Mouse (Mus musculus): Measurements from ENCODE around the gene Actrt2.

Gene Actrt2

DNA sequence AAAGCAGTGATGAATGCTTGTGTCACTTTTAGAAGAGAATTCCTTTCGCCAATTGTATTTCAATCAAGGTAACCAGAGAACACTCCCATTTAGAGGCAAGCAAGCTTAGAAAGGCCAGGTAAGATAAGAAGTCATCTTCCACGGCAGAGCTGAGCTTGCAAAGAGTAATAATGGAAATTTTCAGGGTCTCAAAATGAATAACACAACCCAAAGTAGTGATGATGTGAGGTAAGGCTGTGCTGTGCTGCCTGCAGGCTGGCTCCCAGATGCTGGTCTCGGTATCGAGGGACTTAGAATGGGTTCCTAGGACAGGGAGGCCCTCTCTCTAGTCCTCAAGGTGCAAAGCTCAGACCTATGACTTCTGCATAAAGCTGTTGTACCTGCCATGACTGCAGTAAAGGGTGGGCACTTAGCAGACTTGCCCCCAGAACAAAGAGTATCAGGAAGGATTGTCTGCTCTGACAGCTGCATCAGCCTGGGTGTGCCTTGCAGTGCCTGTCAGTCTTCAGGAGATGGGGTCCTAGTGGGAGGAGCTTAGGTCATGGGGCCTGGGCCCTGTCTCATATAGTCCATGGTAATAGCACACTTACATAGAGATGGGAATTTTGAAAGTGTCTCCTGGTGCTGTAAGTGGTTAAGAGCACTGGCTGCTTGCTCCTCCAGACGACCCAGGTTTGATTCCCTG, 15.5 kb upstream of the Actrt2 start:
- no peak for DNase-seq (ENCODE audit: low spot score in 2 of 2)

- DNase-seq (ENCODE audit: low spot score in 2 of 2): no peak
These were observed 14.6 kb upstream of the Actrt2 start for GRCm38 (mm10) chr4:154682311-154682710.

DNA sequence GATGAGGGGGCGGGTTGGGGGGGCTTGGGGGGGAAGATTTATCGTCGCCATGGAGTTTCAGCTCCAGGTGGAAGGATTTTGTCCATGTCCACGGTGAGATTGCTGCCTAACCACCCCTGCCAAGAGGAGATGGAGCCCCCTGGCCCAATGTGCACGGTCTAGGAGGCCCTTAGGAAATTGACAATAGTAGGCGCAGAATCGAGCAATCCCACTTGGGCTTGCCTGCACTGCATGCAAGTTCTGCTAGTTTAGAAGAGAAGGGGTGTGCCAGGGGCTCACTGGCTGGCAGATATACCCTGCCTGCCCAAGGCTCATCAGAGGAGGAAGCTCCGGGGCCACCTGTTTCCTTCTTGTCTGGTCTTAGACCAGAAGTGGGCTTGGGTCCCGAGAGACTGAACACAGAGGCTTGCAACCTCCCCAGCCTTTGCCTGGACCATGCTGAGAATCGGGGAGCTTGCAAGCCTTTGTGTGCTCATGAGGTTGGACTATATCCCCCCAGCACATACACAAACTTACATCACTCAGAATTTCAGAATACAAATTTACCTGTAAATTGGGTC, 7.9 kb upstream of the Actrt2 start:
- DNase-seq (ENCODE audit: low spot score in 2 of 2): no peak

- no peak for DNase-seq (ENCODE audit: low spot score in 2 of 2)
These were observed 7.3 kb upstream of the Actrt2 start for GRCm38 (mm10) chr4:154674966-154675365.

DNA sequence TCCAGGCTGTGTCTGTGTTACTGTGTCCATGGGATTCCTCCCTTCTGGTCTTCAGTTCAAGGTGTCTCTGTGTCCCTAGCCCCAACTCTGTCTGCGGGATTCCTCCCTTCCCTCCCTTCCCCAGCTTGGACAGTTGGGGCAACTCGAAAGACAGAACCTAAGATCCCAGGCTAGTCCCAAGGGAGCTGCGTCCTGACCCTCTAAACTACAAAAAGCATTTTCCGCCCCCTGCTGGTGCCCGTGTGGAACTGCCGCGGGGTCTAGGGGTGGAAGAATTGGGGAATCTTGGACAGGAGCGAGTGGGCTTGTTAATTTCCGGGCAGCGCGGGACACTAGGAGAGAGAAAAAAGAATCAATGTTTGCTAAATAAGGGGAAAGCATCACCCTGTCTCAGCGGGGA, 6.9 kb upstream of the Actrt2 start:
- peak; percentile 42 to 69 for DNase-seq (ENCODE audit: low spot score in 2 of 2)

GRCm38 (mm10) chr4:154673986-154674385, 6.3 kb upstream of the Actrt2 start:
- no peak for DNase-seq (ENCODE audit: low spot score in 2 of 2)

DNA sequence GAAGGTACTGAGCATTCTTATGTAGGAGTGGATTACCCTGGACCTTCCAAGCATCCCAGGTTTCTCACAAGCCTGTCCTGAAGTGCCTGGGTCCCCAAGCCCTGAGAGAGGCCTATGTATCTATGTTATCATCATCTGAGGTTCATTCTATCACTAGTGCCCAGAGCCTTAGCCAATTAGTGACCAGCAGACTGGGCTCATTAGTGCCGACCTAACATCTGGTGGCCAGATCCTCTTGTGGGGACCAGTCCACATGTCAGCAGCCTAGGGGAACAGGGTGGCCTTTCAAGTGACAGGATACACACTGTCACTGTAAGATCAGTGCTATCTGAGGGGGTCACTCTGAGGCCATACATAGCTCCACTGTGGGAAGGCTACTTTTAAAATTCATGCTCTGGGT, 4.4 kb upstream of the Actrt2 start:
- DNase-seq (ENCODE audit: low spot score in 2 of 2): no peak

DNA sequence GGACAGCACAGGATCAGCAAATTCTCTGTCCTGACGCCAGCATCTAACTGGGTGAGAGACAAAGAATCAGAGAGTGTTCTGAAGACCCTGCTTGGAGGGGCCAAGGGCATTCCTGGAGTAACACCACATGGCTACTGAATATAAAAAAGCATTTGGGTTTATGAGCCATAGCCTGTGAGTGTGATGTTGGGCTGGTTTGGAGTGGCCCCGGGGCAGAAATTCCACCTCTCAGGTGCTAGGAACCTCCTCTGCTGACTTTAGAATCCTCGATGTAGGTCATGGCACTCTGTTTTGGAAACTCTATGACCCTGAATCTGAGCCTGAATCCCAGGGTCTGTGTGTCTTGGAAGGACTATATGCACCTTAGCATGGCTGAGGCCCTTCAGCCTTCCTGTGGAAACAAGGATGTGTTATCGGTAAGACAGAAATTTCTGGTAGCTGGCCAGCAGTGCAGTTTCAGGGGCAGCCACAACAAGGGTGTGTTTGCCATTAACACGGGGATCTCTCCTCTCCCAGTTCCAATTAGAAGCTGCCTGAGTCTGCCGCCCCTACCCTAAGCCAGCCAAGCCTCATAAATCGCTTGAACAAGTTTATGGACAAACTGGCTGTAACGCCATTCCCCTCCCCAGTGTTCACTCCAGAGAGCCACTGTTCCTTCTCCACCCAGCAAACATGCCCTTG, 3.7 kb upstream of the Actrt2 start:
- DNase-seq (ENCODE audit: low spot score in 2 of 2): no peak

DNA sequence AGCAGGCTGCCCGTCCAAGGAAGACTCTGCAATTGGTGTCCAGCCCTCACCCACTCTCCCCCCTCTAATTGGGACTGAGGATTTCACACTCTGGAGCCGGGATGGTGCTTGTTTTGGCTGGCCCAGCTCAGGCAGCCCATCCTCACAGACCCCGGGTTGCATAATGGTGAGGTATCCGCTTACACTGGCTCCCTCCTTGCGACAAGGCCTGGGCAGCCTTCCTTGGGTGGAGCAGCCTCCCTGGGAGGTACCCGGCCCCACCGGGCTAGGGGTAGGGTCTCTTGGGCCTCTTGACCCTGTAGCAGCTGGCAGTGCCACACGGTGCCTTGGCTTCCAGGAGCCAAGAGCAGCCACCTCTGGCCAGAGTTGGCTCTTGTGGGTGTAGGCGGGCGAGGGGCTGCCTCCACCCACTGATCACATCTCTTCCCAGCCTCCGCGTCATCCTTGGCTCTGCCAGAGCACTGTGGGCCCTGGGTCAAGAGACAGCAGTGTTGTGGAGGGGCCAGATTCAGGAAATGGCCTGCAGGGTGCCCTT, 4.9 kb downstream of the Actrt2 start:
- no peak for DNase-seq (ENCODE audit: low spot score in 2 of 2)

- DNase-seq (ENCODE audit: low spot score in 2 of 2): no peak
These were observed 6.4 kb downstream of the Actrt2 start for GRCm38 (mm10) chr4:154661256-154661655.

- DNase-seq (ENCODE audit: low spot score in 2 of 2): no peak
These were observed 7.6 kb downstream of the Actrt2 start for GRCm38 (mm10) chr4:154660025-154660424.

- DNase-seq (ENCODE audit: low spot score in 2 of 2): no peak
These were observed 12.3 kb downstream of the Actrt2 start for GRCm38 (mm10) chr4:154655134-154655910.

DNA sequence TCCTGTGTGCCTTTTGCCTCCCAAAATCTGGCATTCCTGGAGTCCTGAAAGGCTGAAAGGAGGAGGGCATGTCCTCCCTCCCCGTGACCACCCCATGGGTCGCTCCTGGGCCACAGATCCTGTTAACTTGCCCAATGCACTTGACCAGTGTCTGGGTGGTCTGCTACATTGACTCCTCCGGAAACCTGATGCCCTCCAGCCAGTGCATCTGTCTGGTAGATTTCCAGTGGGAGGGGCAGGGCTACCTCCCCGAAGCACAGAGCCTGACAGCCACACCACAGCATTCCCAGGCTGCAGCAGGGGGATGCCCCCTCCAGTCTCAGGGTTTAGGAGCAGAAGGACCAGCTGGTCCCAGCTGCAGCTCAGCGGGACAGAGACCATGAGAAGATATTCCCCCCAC, 15.2 kb downstream of the Actrt2 start:
- no peak for DNase-seq (ENCODE audit: low spot score in 2 of 2)

GRCm38 (mm10) chr4:154649083-154649747, 18.5 kb downstream of the Actrt2 start:
- DNase-seq (ENCODE audit: low spot score in 2 of 2): no peak

DNA sequence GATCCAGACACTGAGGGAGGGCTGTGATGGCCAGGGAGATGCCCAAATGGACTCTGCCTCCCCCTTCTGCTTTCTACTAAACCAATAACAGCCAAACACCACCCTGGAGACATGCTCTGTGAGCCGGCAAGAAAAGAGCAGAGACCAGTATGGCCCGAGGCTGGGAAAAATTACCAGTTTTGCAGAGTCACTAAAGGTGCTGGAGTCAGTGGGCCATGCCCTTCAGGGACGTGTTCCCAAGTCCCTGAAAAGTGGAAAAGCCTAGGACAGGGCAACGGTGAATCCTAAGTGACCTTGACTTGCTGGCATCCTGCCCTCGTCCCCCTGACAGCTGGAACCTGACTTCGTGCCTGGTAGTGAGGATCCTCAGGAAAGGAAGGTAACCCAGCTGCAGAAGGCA, 25.2 kb downstream of the Actrt2 start:
- DNase-seq (ENCODE audit: low spot score in 2 of 2): no peak

GRCm38 (mm10) chr4:154641296-154642110, 26.2 kb downstream of the Actrt2 start:
- no peak for DNase-seq (ENCODE audit: low spot score in 2 of 2)

DNA sequence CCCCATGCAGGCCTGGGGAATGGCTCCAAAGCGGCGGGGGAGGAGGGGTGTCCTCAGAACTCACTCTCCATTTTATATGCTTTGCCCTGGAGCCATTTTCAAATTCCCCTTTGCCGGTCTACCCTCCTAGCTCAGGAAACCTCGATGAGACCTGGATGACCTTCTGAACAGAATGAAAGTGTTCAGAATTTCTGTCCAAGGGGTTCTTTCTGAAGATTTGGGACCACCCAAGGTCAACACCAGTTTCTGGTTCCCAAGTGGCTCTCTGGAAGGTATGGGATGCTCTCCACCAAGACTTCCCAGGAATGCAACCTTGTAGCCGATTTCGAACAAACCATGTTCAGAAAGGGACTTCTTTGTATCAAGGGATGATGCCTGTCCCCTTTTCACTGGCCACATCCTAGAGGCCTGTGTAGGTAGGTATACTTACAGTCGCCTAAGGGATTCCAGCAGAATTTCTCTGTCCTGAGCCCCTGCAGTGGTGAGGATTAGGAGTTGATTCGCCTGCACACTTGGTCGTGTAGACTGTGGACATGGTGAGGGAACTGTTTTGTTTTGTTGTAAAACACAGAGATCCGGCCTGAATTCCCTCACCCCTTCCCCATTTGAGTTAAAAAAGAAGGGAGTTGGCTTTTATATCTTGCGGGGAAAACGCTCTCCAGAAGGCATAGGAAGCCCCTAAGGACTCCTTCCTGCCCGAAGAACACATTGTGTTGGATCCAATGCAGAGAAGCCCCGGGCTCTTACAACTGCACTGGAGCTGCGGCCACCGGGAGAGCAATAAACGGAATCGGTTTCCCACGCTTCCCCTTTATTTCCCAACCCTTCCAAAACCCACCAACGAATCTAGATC, 27.0 kb downstream of the Actrt2 start:
- no peak for DNase-seq (ENCODE audit: low spot score in 2 of 2)

- no peak for DNase-seq (ENCODE audit: low spot score in 2 of 2)
These were observed 27.9 kb downstream of the Actrt2 start for GRCm38 (mm10) chr4:154639591-154640442.

GRCm38 (mm10) chr4:154639126-154639525, 28.5 kb downstream of the Actrt2 start:
- no peak for DNase-seq (ENCODE audit: low spot score in 2 of 2)

Measured in cerebellum, postnatal 4 days (tissue).